Mouse (Mus musculus): ENCODE results near the gene Atxn7l1.
A peak's percentile ranks its signal among the peaks of the same experiment; 100 is the strongest.

Gene Atxn7l1

GRCm38 (mm10) chr12:33181875-33182274, 34.4 kb downstream of the Atxn7l1 start:
- no peak for DNase-seq (ENCODE audit: low read depth, low spot score)

- DNase-seq (ENCODE audit: low read depth, low spot score) = no peak
These were observed 35.1 kb downstream of the Atxn7l1 start for GRCm38 (mm10) chr12:33182428-33183137.

GRCm38 (mm10) chr12:33183138-33183627, 35.7 kb downstream of the Atxn7l1 start:
- DNase-seq (ENCODE audit: low read depth, low spot score) = no peak

- no peak for DNase-seq (ENCODE audit: low read depth, low spot score)
These were observed 36.6 kb downstream of the Atxn7l1 start for GRCm38 (mm10) chr12:33184137-33184536.

GRCm38 (mm10) chr12:33185046-33185445, 37.6 kb downstream of the Atxn7l1 start:
- DNase-seq (ENCODE audit: low read depth, low spot score) = no peak

GRCm38 (mm10) chr12:33186331-33186730, 38.8 kb downstream of the Atxn7l1 start:
- DNase-seq (ENCODE audit: low read depth, low spot score) = no peak

- DNase-seq (ENCODE audit: low read depth, low spot score) = no peak
These were observed 42.6 kb downstream of the Atxn7l1 start for GRCm38 (mm10) chr12:33190133-33190532.

GRCm38 (mm10) chr12:33190633-33191032, 43.1 kb downstream of the Atxn7l1 start:
- DNase-seq (ENCODE audit: low read depth, low spot score) = no peak

- no peak for DNase-seq (ENCODE audit: low read depth, low spot score)
These were observed 46.0 kb downstream of the Atxn7l1 start for GRCm38 (mm10) chr12:33193408-33193901.

GRCm38 (mm10) chr12:33195175-33195574, 47.7 kb downstream of the Atxn7l1 start:
- no peak for DNase-seq (ENCODE audit: low read depth, low spot score)

- DNase-seq (ENCODE audit: low read depth, low spot score) = no peak
These were observed 49.8 kb downstream of the Atxn7l1 start for GRCm38 (mm10) chr12:33197287-33197686.

- DNase-seq (ENCODE audit: low read depth, low spot score) = no peak
These were observed 50.3 kb downstream of the Atxn7l1 start for GRCm38 (mm10) chr12:33197746-33198145.

- no peak for DNase-seq (ENCODE audit: low read depth, low spot score)
These were observed 53.6 kb downstream of the Atxn7l1 start for GRCm38 (mm10) chr12:33201068-33201467.

GRCm38 (mm10) chr12:33201491-33202210, 54.2 kb downstream of the Atxn7l1 start:
- no peak for DNase-seq (ENCODE audit: low read depth, low spot score)

- no peak for DNase-seq (ENCODE audit: low read depth, low spot score)
These were observed 57.8 kb downstream of the Atxn7l1 start for GRCm38 (mm10) chr12:33205255-33205654.

GRCm38 (mm10) chr12:33206300-33206699, 58.8 kb downstream of the Atxn7l1 start:
- DNase-seq (ENCODE audit: low read depth, low spot score) = no peak

GRCm38 (mm10) chr12:33210856-33211255, 63.4 kb downstream of the Atxn7l1 start:
- DNase-seq (ENCODE audit: low read depth, low spot score) = no peak

GRCm38 (mm10) chr12:33218215-33218859, 70.8 kb downstream of the Atxn7l1 start:
- no peak for DNase-seq (ENCODE audit: low read depth, low spot score)

- no peak for DNase-seq (ENCODE audit: low read depth, low spot score)
These were observed 71.9 kb downstream of the Atxn7l1 start for GRCm38 (mm10) chr12:33219436-33219835.

- no peak for DNase-seq (ENCODE audit: low read depth, low spot score)
These were observed 72.6 kb downstream of the Atxn7l1 start for GRCm38 (mm10) chr12:33220081-33220480.

GRCm38 (mm10) chr12:33220509-33221051, 73.1 kb downstream of the Atxn7l1 start:
- peak; percentile 80 for DNase-seq (ENCODE audit: low read depth, low spot score)

- no peak for DNase-seq (ENCODE audit: low read depth, low spot score)
These were observed 74.7 kb downstream of the Atxn7l1 start for GRCm38 (mm10) chr12:33222187-33222586.
